Mouse (Mus musculus) stomach, embryonic 14.5 days (tissue): ENCODE measurements at regions not wholly inside any gene's neighbourhood (a gene's known extent, or its start where the extent isn't known, plus 50 kb on each side); places are given as distances from the start of the nearest gene placed in this dataset.

Experiments
- ATAC-seq: fragments of 200-750 bp; cut with Nextera tagmentation; 2 replicates; pipeline ENCODE4 v1.8.0; 2017; ENCODE audit warnings: low read depth, moderate TSS enrichment; ENCODE audit not compliant: insufficient number of reproducible peaks, insufficient read depth, low FRiP score
- H3K27ac ChIP-seq: fragments of 300-500 bp; sonication (generic); 2 replicates; pipeline ENCODE4 v1.5.1; 2014; ENCODE audit warnings: mild to moderate bottlenecking, low read length, moderate library complexity, mixed read lengths
- H3K27me3 ChIP-seq: fragments of 300-500 bp; sonication (generic); 2 replicates; pipeline ENCODE4 v1.6.1; 2014; ENCODE audit warnings: low read length, control low read depth, mixed read lengths; ENCODE audit not compliant: control insufficient read depth, insufficient read depth
- H3K36me3 ChIP-seq: fragments of 300-500 bp; sonication (generic); 2 replicates; pipeline ENCODE4 v1.6.1; 2014; ENCODE audit warnings: mild to moderate bottlenecking, control low read depth, low read length, moderate library complexity, mixed read lengths; ENCODE audit not compliant: control insufficient read depth, insufficient read depth
- H3K4me1 ChIP-seq: fragments of 300-500 bp; sonication (generic); 2 replicates; pipeline ENCODE4 v1.6.1; 2014; ENCODE audit warnings: low read length, control low read depth, mixed read lengths; ENCODE audit not compliant: control insufficient read depth, insufficient read depth
- H3K4me2 ChIP-seq: fragments of 300-500 bp; sonication (generic); replicated peaks from 2 replicates; pipeline ENCODE4 v1.6.1; 2014; ENCODE audit warnings: low read depth, low read length, control low read depth
- H3K4me3 ChIP-seq: fragments of 300-500 bp; sonication (generic); 2 replicates; pipeline ENCODE4 v1.5.1; 2014; ENCODE audit warnings: low read depth, low read length, control low read depth
- H3K9ac ChIP-seq: fragments of 300-500 bp; sonication (generic); replicated peaks from 2 replicates; pipeline ENCODE4 v1.6.1; 2014; ENCODE audit warnings: low read depth, mild to moderate bottlenecking, control low read depth, low read length, moderate library complexity, mixed read lengths
- H3K9me3 ChIP-seq: fragments of 300-500 bp; sonication (generic); 2 replicates; pipeline ENCODE4 v1.6.1; 2016; ENCODE audit warnings: low read depth, low read length, control low read depth; ENCODE audit not compliant: control insufficient read depth
- WGBS: fragments of 180-500 bp; shearing (Covaris S2); extraction: QIAGEN DNeasy Blood & Tissue Kit; methylation state at CpG from one replicate; pipeline ENCODE4 v1.1.7; 2014; 5-methylcytosine and 5-hydroxymethylcytosine counted together

- no peak overlapping the region for H3K4me2 ChIP-seq
- no peak overlapping the region for H3K4me3 ChIP-seq
- ATAC-seq = no peak
- H3K36me3 ChIP-seq = no peaks in the 10 kb centered on the region
- H3K27me3 ChIP-seq = no peaks in the 10 kb centered on the region
- H3K9me3 ChIP-seq = no peaks in the 10 kb centered on the region
- H3K4me1 ChIP-seq = no peaks in the 10 kb centered on the region
- no peak overlapping the region for H3K9ac ChIP-seq
- 81% methylated on average over 5 of the region's 5 CpGs for WGBS
- no peak overlapping the region for H3K27ac ChIP-seq
Measured at GRCm38 (mm10) chr13:91312905-91313571, 89.3 kb upstream of the Atg10 start.

- no peak for ATAC-seq
- 88% methylated on average over 6 of the region's 6 CpGs for WGBS
- H3K4me1 ChIP-seq = no peaks in the 10 kb centered on the region
- H3K4me3 ChIP-seq = no peak overlapping the region
- H3K9ac ChIP-seq = no peak overlapping the region
- no peak overlapping the region for H3K27ac ChIP-seq
- no peaks in the 10 kb centered on the region for H3K36me3 ChIP-seq
- H3K9me3 ChIP-seq = no peaks in the 10 kb centered on the region
- H3K27me3 ChIP-seq = no peaks in the 10 kb centered on the region
- H3K4me2 ChIP-seq = no peak overlapping the region
Measured at GRCm38 (mm10) chr13:91322331-91322730, 98.6 kb upstream of the Atg10 start.

GRCm38 (mm10) chr13:91326834-91327233 is 103.1 kb upstream of the Atg10 start:
- no peak for ATAC-seq
- H3K9ac ChIP-seq = no peak overlapping the region
- no peak overlapping the region for H3K27ac ChIP-seq
- no peaks in the 10 kb centered on the region for H3K36me3 ChIP-seq
- H3K4me1 ChIP-seq = no peaks in the 10 kb centered on the region
- H3K4me3 ChIP-seq = no peak overlapping the region
- no peaks in the 10 kb centered on the region for H3K9me3 ChIP-seq
- no peak overlapping the region for H3K4me2 ChIP-seq
- 79% methylated on average over 3 of the region's 3 CpGs for WGBS
- H3K27me3 ChIP-seq = no peaks in the 10 kb centered on the region

GRCm38 (mm10) chr13:91334283-91334682 is 110.5 kb upstream of the Atg10 start:
- Histone ChIP-seq H3K27me3 (no peaks in the 10 kb centered on the region), H3K9me3 (no peaks in the 10 kb centered on the region), H3K27ac (no peak overlapping the region), H3K36me3 (no peaks in the 10 kb centered on the region), H3K4me2 (no peak overlapping the region), H3K4me3 (no peak overlapping the region), H3K4me1 (no peaks in the 10 kb centered on the region), H3K9ac (no peak overlapping the region)
- no peak for ATAC-seq

- no peaks in the 10 kb centered on the region for H3K36me3 ChIP-seq
- H3K27ac ChIP-seq = no peak overlapping the region
- no peaks in the 10 kb centered on the region for H3K9me3 ChIP-seq
- no peak overlapping the region for H3K4me2 ChIP-seq
- WGBS = 61% methylated on average over 1 of the region's 1 CpGs
- no peak overlapping the region for H3K4me3 ChIP-seq
- no peaks in the 10 kb centered on the region for H3K27me3 ChIP-seq
- ATAC-seq = no peak
- H3K4me1 ChIP-seq = no peaks in the 10 kb centered on the region
- no peak overlapping the region for H3K9ac ChIP-seq
Measured at GRCm38 (mm10) chr13:91344139-91344538, 115.9 kb upstream of the Ssbp2 start.

GRCm38 (mm10) chr13:91348489-91349083 is 111.5 kb upstream of the Ssbp2 start:
- WGBS = 85% methylated on average over 12 of the region's 12 CpGs

GRCm38 (mm10) chr13:91352311-91352710 is 107.8 kb upstream of the Ssbp2 start:
- H3K27ac ChIP-seq = no peak overlapping the region
- H3K4me2 ChIP-seq = no peak overlapping the region
- no peaks in the 10 kb centered on the region for H3K4me1 ChIP-seq

More at GRCm38 (mm10) chr13:91348489-91349083, 111.5 kb upstream of the Ssbp2 start:
- no peak for ATAC-seq
- Histone ChIP-seq H3K9me3 (no peaks in the 10 kb centered on the region), H3K4me1 (no peaks in the 10 kb centered on the region), H3K4me2 (no peak overlapping the region), H3K27me3 (no peaks in the 10 kb centered on the region), H3K4me3 (no peak overlapping the region), H3K27ac (no peak overlapping the region), H3K9ac (no peak overlapping the region), H3K36me3 (no peaks in the 10 kb centered on the region)

GRCm38 (mm10) chr13:91356516-91356915 is 103.6 kb upstream of the Ssbp2 start:
- no peaks in the 10 kb centered on the region for H3K4me1 ChIP-seq
- H3K9ac ChIP-seq = no peak overlapping the region
- H3K9me3 ChIP-seq = no peaks in the 10 kb centered on the region
- WGBS = 81% methylated on average over 9 of the region's 9 CpGs
- H3K27me3 ChIP-seq = no peaks in the 10 kb centered on the region
- no peaks in the 10 kb centered on the region for H3K36me3 ChIP-seq
- H3K4me2 ChIP-seq = no peak overlapping the region
- ATAC-seq = no peak
- no peak overlapping the region for H3K4me3 ChIP-seq
- no peak overlapping the region for H3K27ac ChIP-seq

More at GRCm38 (mm10) chr13:91352311-91352710, 107.8 kb upstream of the Ssbp2 start:
- H3K9ac ChIP-seq = no peak overlapping the region
- no peaks in the 10 kb centered on the region for H3K27me3 ChIP-seq
- no peaks in the 10 kb centered on the region for H3K9me3 ChIP-seq
- peak; percentile 86; the same call in 1 of the 2 replicates for ATAC-seq
- no peak overlapping the region for H3K4me3 ChIP-seq
- WGBS = 49% methylated on average over 8 of the region's 8 CpGs
- H3K36me3 ChIP-seq = no peaks in the 10 kb centered on the region

GRCm38 (mm10) chr13:91360121-91360520 is 100.0 kb upstream of the Ssbp2 start:
- no peak overlapping the region for H3K9ac ChIP-seq
- no peak for ATAC-seq
- H3K4me1 ChIP-seq = peaks cover 2% of the 10 kb centered on the region

More at GRCm38 (mm10) chr13:91360121-91360520, 100.0 kb upstream of the Ssbp2 start:
- H3K36me3 ChIP-seq = no peaks in the 10 kb centered on the region
- no peaks in the 10 kb centered on the region for H3K9me3 ChIP-seq
- no peak overlapping the region for H3K27ac ChIP-seq
- WGBS = 68% methylated on average over 6 of the region's 6 CpGs
- no peak overlapping the region for H3K4me3 ChIP-seq
- no peak overlapping the region for H3K4me2 ChIP-seq
- no peaks in the 10 kb centered on the region for H3K27me3 ChIP-seq
